Mouse (Mus musculus) CD4-positive, CD25-positive, alpha-beta regulatory T cell, adult 2 months (primary cell): ENCODE measurements around the gene Gm20075.
"Not testable (repeated sequence)": the region's sequence is repeated elsewhere in the genome, so short reads cannot be mapped to it uniquely, and the experiment has no call there.

ENCODE experiments used
- DNase-seq: peaks from one replicate; pipeline ENCODE4 v3.0.0-alpha.2; 2012; ENCODE audit warnings: low read depth, low spot score

Gene Gm20075

DNA sequence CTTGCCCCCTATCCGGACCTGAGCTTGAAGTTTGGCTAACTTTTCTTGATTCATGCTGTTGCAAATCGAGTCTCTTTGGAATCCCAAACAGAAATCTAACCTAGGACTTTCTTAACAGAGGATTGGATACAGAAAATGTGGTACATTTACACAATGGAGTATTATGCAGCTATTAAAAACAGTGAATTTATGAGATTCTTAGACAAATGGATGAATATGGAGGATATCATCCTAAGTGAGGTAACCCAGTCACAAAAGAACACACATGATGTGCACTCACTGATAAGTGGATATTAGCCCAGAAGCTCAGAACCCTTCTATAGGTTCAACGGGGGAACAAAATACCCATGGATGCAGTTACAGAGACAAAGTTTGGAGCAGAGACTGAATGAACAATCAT is at the start of gene Gm20075:
TSS of gene Gm20075 (minus strand) at position 101 of the 400 bp plus-strand sequence.
- DNase-seq, result not testable (repeated sequence)

DNA sequence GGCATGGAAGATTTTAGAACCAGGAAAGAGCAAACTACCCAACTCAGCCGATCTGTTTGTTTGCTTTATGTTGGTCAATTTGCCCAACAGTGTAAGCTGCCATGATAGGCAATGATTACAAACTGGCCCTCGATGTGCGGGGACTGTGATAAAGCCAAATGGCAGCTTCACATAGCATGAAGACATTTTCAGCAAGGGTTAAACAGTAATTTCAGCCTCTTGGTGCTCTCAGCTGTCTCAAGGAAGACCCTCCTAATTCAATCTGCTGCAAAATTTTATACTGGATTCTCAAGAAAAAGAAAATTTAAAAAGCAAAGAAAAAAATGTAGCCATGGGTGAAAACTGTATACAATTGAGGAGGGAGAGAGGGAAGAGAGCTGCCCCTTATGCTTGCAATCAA is 47.9 kb upstream of the Gm20075 start:
- no peak for DNase-seq

DNA sequence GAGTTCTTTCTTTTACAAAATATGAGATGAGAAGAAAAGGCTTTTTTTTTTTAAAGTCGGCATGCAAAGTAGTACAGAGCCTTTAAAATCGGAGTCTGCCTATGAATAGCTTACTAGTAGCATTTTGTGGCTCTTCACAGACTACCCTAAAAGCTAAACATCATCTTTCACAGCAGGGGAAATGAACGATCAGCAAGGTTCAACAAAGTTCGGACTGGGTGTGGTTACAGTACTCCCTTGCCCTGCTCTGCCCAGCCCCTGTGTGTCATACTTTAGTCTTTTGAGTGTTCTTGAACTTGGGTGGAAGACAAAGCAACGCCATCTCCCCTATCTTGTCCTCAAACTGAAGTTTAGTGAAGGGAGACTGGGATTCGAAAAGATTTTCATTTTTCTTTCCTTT is 45.5 kb upstream of the Gm20075 start:
- DNase-seq, result no peak

DNA sequence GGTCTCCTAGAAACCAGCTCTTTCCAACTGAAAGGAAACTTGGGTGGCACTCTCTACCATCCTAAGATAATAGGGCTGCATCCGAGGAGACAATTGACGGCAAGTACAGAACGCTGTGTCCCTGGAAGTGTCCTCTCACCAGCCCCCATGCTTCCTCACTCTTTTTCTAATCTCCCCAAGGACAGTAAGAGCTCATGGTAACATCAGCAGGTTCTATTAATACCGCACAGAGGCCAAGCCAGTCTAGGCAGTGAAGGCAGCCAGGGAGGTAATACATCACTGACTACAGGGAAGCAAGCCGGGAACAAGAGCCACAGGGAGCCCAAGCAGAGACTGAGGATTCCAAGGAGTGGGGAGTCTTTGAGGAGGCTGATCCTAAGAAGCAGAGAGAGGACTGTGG is 43.8 kb upstream of the Gm20075 start:
- no peak for DNase-seq

DNA sequence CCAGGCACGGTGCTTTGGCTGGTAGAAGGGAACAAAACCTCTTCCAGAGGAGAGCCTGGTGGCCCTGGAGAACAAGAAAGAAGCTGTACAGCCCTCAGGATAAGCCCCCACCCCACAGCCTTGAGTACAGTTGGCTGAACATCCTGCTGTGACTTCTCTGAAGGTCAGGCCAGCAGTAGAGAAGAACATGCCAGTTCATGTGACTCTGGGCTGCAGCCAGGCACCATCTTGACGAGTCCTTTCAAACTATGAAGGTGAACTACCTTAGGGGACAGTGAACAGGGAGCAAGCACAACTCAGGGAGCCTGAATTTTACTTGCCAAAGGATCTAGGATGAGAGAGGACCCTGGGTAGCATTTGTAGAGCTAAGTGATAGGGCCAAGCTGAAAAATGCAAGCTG is 31.5 kb upstream of the Gm20075 start:
- no peak for DNase-seq

DNA sequence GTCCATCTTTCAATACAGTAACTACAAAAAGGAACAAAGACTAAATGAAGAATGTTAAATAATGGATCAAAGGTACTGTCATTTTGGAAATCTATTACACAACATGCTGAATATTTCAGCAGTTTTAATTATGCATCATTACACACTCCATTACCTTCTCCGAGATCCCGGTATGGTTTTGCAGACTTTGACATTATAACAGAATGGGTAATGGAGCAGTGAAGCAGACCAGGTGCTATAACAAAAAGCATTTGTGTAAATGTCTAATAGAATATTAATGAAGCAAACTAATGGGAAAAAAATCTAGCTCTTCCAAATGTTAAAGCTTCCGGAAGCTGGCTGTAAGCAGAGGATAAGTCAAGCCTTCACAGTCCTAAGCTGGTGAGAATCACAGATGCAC is 29.6 kb upstream of the Gm20075 start:
- DNase-seq, result no peak

DNA sequence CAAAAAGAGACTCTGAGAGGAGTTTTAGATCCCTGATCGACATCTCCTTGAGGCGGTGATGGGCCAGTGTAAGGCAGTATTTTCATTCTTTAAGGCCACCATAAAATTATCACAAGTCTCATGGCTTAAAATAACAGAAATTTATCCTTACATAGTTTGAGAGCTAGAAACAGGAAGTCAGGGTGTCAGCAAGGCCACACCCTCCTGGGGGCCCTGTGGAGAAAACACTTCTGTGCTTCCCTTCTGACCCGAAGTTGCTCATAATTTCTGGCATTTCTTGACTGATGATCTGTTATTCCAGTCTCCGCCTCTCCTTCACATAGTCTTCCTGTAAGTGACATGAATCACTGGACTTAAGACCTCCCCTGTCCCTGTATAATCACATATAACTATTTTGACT is 25.2 kb upstream of the Gm20075 start:
- peak; percentile 17 for DNase-seq

DNA sequence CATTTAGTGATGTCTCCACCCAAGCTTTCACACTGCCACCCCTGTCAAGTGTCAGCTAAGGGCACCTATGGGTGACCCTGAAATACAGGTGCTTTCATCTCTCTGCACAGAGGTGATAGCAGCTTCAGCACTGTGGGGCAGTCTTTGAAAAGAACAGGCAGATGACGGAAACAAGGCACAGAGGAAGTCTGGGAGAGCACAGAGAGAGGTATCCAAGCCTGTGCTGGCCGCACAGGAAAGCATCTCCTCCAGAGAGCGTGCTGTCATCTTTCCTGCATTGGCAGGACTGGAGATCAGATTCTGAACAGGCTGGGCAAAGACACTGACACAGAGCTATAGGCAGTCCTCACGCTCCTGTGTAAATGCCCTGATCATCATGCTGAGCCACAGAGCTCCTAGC is 9.8 kb upstream of the Gm20075 start:
- DNase-seq, result no peak

DNA sequence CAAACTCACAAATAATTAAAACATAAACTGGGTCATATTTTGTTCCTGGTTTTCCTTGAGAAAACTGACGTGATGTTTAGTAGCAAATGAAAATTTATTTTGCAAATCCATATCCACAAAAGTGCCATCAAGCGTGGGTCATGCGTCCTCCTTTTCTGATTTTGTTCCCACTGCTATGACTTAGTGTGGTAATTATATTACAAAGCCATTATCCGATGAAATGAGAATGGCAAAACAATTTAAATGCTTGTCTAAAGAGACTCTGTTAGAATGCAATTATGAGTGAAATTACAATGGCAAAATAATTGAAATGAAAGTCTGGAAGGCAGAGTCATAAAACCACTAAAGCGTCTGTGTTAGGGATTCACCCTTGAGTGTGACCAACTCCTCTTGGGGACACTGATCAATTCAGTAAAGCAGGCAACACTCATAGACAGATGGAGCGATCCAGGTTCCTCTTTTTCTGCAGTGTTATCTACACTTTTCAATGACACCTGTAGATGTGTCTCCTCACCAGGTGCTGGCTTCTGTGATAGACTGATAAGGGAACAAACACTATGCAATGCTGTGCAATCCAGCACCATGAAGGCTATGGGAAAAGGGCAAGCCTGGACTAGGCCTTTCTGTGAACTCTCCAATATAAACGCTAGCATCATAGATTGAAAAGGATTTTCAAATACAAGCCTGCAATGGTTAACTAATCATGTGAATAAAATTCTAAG is 4.6 kb upstream of the Gm20075 start:
- DNase-seq, result no peak

DNA sequence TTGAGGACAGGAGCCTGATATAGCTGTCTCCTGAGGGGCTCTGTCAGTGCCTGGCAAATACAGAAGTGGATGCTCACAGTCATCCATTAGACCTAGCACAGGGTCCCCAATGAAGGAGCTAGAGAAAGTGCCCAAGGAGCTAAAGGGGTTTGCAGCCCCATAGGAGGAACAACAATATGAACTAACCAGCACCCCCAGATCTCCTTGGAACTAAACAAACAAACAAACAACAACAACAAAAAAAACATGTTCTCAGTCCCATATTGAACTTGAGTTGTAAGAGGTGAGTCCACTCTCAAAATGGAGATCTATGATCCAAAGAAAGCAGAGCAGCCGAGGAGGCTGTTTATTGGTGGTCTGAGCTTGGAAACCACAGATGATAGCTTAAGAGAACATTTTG is 578 bp upstream of the Gm20075 start, which contains the start of gene Gm17190:
TSS of gene Gm17190 (plus strand) at position 301 of the 400 bp plus-strand sequence.
- not testable (repeated sequence) for DNase-seq

DNA sequence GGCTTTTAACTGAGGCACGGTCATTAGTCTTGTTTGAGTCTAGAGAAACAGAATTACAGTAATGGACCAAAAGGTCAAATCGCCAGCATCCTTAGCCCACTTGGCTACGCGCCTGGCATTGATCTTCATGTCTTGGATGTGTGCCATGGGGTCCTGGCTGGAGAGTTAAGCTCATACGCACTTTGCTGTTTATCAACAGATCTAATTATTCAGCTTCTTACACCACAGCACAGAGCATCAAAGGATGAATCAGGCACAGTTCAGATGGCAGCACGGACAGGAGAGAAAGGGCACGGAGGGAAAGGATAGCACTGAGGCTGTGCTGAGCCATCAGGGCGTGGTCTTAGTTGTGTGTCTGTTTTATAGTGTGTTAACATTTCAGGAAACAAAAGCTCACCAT is 7.6 kb downstream of the Gm20075 start:
- DNase-seq, result no peak

DNA sequence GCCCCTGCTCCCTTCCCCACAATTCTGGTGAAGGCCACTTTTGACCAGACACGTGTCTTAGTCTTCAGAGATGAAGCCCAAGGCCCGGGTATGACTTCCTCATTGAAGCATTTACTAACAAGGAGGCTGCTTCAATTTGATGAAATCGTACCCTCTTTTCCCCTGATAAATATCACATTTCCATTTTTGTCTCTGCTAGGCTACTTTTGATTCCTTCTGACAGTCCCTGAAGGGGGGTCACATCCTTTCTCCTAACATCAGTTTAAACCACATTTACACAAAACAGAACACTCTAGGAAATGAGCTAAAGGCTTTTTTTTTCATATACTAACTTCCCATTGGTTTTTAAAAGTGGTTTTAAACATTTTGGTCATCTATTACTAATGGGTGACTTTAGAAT is 28.4 kb downstream of the Gm20075 start:
- no peak for DNase-seq

DNA sequence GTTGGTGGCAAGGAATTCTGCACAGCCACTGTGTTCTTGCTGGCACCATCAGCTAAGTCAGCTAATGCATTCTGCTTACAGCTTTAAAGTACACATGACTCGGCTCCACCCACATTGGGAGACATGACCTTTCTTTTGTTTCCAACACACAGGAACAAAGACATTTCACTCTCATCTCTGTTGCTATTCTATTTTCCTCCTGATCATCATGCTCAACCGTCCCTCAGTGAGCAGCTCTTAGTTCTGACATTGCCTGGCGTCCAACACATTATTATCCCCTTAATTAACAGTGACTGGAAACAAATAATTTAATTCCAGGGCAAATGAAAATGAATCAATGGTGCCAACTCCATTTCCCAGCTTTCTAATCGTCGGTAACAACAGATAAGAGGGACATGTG is 35.8 kb downstream of the Gm20075 start:
- no peak for DNase-seq

DNA sequence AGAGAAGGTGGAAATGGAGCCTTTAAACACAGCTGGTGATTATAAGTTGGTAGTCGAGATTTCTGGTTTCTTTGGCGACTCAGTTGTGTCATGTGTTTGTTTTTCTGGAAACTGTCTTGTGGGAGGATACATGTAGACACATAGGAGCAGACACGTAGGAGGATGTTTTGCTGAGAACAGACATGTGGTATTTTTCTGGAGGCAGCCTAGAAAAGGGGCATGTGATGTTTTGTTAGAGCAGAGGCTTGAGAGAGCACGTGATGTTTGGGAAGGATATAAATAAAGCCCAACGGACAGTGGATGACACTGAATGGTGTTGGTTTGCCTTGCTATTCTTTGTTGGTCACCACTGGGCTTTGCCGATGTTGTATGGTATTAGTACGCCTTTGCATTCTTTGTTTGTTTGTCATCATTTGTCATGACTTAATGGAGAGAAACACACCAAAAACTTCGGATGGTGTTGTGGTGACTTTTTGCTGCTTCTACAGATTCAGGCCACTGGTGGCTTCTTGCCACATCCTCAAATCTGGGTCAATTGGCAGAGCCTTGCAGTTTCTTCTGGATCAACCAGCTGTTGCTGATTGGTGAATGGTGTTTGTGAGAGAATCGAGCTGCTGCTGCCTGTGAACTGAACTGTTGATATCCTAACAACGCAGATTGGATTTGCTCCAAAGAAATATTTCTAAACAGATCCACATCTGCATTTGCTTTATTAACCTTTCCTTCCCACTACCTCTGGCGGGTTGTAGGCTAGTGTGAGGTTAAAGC is 40.7 kb downstream of the Gm20075 start:
- DNase-seq, result peak; percentile 5

DNA sequence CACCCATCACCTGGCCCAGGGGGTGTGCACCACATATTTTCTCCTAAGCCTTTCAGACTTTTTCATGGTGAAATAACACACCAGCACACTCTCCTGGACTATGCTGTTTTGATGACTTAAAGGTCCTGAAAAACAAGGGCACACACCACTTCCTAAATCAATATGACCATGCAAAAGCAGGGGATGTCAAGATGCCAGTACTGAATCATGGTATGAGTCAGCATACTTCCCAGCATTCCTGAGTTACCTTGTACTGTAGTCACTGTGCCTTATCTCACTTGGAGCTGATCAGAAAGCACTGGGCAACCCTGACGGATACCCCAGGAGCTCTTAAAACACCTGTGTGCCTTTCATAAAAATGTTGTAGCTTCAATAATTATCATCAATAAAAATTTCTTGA is 41.6 kb downstream of the Gm20075 start:
- DNase-seq, result no peak

DNA sequence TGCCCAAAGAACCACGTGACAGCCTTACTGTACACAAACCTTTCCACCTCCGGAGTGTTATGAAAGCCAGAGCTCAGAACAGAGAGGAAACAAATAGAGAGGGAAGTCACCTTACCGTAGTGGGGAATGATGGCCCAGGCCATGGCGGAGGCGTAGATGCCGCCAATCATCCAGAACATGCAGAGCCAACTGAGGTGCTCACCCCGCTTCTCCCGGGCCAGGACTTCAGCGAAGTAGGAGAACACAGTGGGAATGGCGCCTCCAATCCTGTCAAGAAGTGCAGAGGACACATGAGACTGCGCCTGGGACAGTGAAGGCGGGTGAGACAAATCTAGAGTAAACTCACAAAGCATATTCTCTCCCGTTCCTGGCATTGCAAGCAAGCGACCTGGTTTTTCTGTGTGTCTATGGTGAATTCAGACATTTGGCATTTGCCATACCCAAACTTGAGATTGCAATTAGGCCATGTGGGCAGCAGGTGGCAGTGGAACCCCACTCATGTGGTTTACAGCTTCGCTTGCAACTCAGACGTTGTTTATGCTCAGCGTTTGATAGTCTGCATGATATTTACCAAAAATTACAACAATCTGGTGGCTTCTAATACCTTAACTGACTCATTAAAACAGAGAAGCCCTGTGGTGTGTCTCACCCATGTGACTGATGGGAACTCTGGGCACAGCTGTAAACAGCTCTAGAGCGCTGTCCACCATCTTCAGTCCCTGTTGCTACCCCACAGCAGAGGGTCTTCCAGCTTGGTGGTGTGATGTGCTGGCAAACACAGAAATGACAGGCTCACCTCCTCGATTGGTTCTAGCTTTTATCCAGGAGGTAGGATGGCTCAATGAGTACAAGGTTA is 50.6 kb downstream of the Gm20075 start:
- peak; percentile 81 for DNase-seq
